Mouse (Mus musculus) bone marrow macrophage, adult 2 months (primary cell): ENCODE results near the gene Gch1. TPM values are rescaled to one million over a fixed set of nuclear protein-coding genes. Genes with fewer than 3 reads are reported as not detected.
"Not testable (repeated sequence)": the region's sequence is repeated elsewhere in the genome, so short reads cannot be mapped to it uniquely, and the experiment has no call there.

ENCODE experiments used
- H3K27ac ChIP-seq: 2 replicates; pipeline ENCODE4 v1.5.1; 2012; ENCODE audit warnings: low read depth, low read length; ENCODE audit not compliant: insufficient read depth
- H3K4me1 ChIP-seq: 2 replicates; pipeline ENCODE4 v1.6.1; 2012; ENCODE audit warnings: low read length; ENCODE audit not compliant: control insufficient read depth, insufficient read depth
- H3K4me3 ChIP-seq: 2 replicates; pipeline ENCODE4 v1.5.1; 2012; ENCODE audit warnings: mild to moderate bottlenecking, low read length, moderate library complexity; ENCODE audit not compliant: insufficient read depth
- CTCF ChIP-seq: IDR thresholded peaks from 2 replicates; pipeline ENCODE4 v1.5.1; 2012; ENCODE audit warnings: low read depth, mild to moderate bottlenecking, low read length, moderate library complexity
- POLR2A ChIP-seq: IDR thresholded peaks from 2 replicates; pipeline ENCODE4 v1.6.1; 2012; ENCODE audit warnings: mild to moderate bottlenecking, low read depth, low read length, borderline replicate concordance
- polyA plus RNA-seq: library from polyadenylated mRNA; stranded (reverse); fragments of >200 nt; gene quantifications from 2 replicates; pipeline ENCODE4 v1.2.4, GENCODE M21; 2012; ENCODE audit not compliant: missing spikeins, insufficient read depth, insufficient read length

Gene Gch1
- polyA plus RNA-seq, 1 experiment: 12.9 TPM

- TF ChIP-seq CTCF (no peak), POLR2A (no peak)
- H3K4me3 ChIP-seq: no peak overlapping the region
- H3K4me1 ChIP-seq: peaks cover under 1% of the 10 kb centered on the region
- no peak overlapping the region for H3K27ac ChIP-seq
Measured at GRCm38 (mm10) chr14:47136637-47137036, 52.6 kb downstream of the Gch1 start.

GRCm38 (mm10) chr14:47133948-47134347, 55.3 kb downstream of the Gch1 start:
- Histone ChIP-seq H3K4me1 (no peaks in the 10 kb centered on the region; the same call in 1 of the 2 replicates), H3K4me3 (no peak overlapping the region), H3K27ac (no peak overlapping the region)
- TF ChIP-seq POLR2A (no peak), CTCF (no peak)

DNA sequence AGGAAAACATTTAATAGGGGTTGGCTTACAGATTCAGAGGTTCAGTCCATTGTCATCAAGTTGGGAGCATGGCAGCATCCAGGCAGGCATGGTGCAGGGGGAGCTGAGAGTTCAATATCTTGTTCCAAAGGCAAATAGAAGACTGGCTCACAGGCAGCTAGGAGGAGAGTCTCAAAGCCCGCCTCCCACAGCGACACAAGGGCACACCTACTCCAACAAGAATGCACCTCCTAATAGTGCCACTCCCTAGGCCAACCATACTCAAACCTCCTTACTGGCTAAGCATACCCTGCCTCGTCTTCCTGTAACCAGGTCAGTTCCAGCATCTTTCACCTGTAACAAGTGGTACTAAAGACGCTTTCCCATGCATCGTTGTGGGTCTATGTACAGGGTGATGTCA, 61.2 kb downstream of the Gch1 start:
- Histone ChIP-seq H3K4me3 (no peak overlapping the region), H3K27ac (no peak overlapping the region), H3K4me1 (no peaks in the 10 kb centered on the region)
- TF ChIP-seq POLR2A: no peak
- no peak for TF ChIP-seq CTCF

- no peak overlapping the region for H3K4me3 ChIP-seq
- H3K27ac ChIP-seq: no peak overlapping the region
- no peak for TF ChIP-seq CTCF
- no peak for TF ChIP-seq POLR2A
- H3K4me1 ChIP-seq: peaks cover 3% of the 10 kb centered on the region; the same call in 1 of the 2 replicates
Measured at GRCm38 (mm10) chr14:47117522-47117921, 71.7 kb downstream of the Gch1 start.

DNA sequence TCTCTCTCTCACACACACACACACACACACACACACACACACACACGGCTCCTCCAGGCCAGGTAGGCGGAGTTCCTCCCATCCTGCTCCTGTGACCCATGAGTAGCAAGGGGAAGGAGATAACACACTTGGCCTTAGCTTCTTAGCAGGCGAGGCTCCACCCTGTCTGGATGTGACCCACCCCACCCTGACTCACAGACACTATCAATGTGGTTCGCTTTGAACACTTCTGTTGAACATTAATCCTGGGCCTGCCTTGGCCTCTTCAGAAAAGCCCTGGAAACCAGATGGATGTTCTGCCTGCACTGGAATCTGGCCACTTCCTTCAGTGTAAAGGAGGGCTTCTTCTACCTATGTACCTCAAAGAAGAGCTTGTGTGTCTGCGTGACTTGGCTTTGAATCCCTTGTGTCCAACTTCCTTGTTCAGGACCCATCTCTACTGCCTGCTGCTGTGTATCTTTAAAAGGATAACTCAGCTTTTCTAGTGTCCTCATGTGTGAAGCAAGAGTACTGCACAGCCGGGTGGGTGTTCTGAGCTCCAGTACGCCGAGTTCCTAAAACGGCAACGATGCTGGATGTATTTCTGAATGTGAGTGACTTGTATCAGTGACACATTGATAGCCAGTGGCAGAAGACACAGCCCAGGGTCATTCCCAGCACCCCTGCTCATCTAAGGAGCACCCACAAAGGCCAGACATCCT, 73.0 kb downstream of the Gch1 start:
- TF ChIP-seq CTCF (no peak), POLR2A (no peak)
- Histone ChIP-seq H3K27ac (no peak overlapping the region), H3K4me1 (peaks cover 3% of the 10 kb centered on the region; the same call in 1 of the 2 replicates), H3K4me3 (no peak overlapping the region)

DNA sequence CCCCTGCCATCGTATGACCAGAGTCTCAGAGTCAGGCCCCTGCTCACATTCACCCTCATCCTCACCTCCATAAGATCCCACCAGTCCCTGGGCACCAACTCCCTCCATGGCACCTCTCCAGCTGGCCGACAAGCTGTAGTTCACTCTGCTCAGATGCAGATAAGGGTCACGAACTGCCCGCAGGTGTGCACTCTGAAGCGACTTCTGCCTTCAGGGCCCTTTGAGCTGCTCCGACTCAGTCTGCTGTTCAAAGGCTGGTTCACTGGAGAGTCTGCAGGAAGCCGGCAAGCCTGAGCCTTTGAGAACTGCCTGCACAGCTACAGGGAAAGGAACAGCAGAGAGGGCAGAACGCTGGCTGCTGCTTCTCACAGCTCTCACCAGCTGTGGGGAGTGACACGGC, 74.1 kb downstream of the Gch1 start:
- Histone ChIP-seq H3K4me3 (no peak overlapping the region), H3K4me1 (peaks cover 3% of the 10 kb centered on the region; the same call in 1 of the 2 replicates), H3K27ac (no peak overlapping the region)
- no peak for TF ChIP-seq POLR2A
- TF ChIP-seq CTCF: no peak

DNA sequence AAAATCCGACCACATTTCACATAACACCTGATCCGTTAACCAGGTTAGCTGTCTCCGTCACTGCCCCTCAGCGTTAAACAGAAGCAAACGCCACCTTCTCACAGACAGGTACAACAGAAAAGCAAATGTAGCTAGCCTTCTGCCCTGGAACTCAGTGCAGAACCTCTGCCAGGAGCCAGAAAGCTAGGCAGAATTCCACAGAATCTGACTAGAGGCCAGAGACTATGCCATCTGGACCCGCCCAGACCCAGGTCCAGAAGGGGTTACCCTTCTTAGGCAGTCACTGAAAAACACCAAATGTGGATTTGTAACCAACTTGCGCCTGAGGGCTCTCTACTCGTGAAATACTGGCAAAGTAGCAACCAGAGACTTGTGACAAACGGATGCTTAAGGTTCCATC, 77.9 kb downstream of the Gch1 start:
- H3K4me3 ChIP-seq: no peak overlapping the region

DNA sequence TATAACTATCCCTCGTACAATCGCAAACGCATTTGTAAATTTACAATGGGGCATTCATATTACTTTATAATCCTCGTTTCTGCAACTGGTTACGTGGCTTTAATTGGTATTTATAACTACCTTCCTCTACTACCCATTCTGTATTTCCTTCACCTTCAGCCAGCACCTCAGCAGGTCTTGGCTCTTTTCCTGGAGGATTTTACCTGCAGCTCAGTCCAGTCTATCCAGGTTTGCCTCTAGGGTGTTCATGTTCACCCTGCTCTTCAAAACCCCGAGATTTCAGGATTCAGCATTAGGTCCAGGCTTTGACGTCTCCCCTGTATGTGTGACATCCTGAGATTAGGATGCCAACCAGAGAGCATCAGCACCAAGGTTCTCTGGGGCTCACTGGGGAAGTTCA, 78.8 kb downstream of the Gch1 start:
- H3K4me3 ChIP-seq, H3K4me1 ChIP-seq, H3K27ac ChIP-seq: not testable (repeated sequence)

More for the DNA sequence above, 77.9 kb downstream of the Gch1 start:
- Histone ChIP-seq H3K4me1 (no peaks in the 10 kb centered on the region), H3K27ac (no peak overlapping the region)
- TF ChIP-seq POLR2A: no peak
- TF ChIP-seq CTCF: no peak

DNA sequence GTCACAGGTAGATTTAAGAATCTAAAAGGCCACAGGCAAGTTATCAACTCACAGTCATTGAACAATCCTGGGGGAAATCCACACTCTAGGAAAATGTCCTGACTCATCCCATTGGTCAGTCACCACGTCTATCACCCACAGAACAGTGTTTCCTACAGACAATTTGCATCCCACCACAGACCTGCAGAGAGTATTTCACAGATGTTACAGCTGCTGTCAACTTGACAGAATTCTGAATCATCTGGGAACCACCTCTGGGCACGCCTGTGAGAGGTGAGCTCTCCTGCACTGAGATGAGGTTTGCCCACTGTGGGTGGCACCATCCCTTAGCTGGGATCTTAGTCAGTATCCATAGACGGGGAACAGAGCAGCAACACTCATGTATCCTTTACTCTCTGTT, 81.8 kb downstream of the Gch1 start:
- TF ChIP-seq CTCF: no peak
- no peak for TF ChIP-seq POLR2A
- H3K27ac ChIP-seq: no peak overlapping the region
- no peaks in the 10 kb centered on the region for H3K4me1 ChIP-seq
- no peak overlapping the region for H3K4me3 ChIP-seq

GRCm38 (mm10) chr14:47105755-47106154, 83.5 kb downstream of the Gch1 start:
- Histone ChIP-seq H3K4me3 (no peak overlapping the region), H3K4me1 (no peaks in the 10 kb centered on the region), H3K27ac (no peak overlapping the region)
- TF ChIP-seq CTCF (no peak), POLR2A (no peak)
